Mouse (Mus musculus) midbrain, embryonic 16.5 days (tissue): ENCODE measurements around the gene Hcfc1. TPM values are rescaled to one million over a fixed set of nuclear protein-coding genes. Genes with fewer than 3 reads are reported as not detected.

Experiments used
- ATAC-seq: fragments of 200-750 bp; cut with Nextera tagmentation; 2 replicates; pipeline ENCODE4 v1.8.0; 2017; ENCODE audit warnings: moderate TSS enrichment
- H3K27ac ChIP-seq: fragments of 300-500 bp; sonication (generic); 2 replicates; pipeline ENCODE4 v1.5.1; 2014; ENCODE audit warnings: mild to moderate bottlenecking, low read length, mixed read lengths
- H3K27me3 ChIP-seq: fragments of 300-500 bp; sonication (generic); 2 replicates; pipeline ENCODE4 v1.6.1; 2014; ENCODE audit warnings: low read depth, low read length, mixed read lengths; ENCODE audit not compliant: control insufficient read depth, insufficient read depth
- H3K36me3 ChIP-seq: fragments of 300-500 bp; sonication (generic); 2 replicates; pipeline ENCODE4 v1.6.1; 2014; ENCODE audit warnings: mild to moderate bottlenecking, low read length, moderate library complexity, mixed read lengths; ENCODE audit not compliant: control insufficient read depth, insufficient read depth
- H3K4me1 ChIP-seq: fragments of 300-500 bp; sonication (generic); 2 replicates; pipeline ENCODE4 v1.6.1; 2014; ENCODE audit warnings: mild to moderate bottlenecking, low read length, mixed read lengths; ENCODE audit not compliant: control insufficient read depth, insufficient read depth
- H3K4me2 ChIP-seq: fragments of 300-500 bp; sonication (generic); 2 replicates; pipeline ENCODE4 v1.6.1; 2014; ENCODE audit warnings: mild to moderate bottlenecking, low read length, mixed read lengths
- H3K4me3 ChIP-seq: fragments of 300-500 bp; sonication (generic); 2 replicates; pipeline ENCODE4 v1.5.1; 2014; ENCODE audit warnings: low read depth, mild to moderate bottlenecking, low read length, moderate library complexity, mixed read lengths
- H3K9ac ChIP-seq: fragments of 300-500 bp; sonication (generic); 2 replicates; pipeline ENCODE4 v1.6.1; 2014; ENCODE audit warnings: low read depth, low read length, mixed read lengths
- H3K9me3 ChIP-seq: fragments of 300-500 bp; sonication (generic); replicated peaks from 2 replicates; pipeline ENCODE4 v1.6.1; 2014; ENCODE audit warnings: mild to moderate bottlenecking, low read length, mixed read lengths; ENCODE audit not compliant: control insufficient read depth, poor library complexity, severe bottlenecking
- WGBS: fragments of 180-500 bp; shearing (Covaris S2); extraction: QIAGEN DNeasy Blood & Tissue Kit; methylation state at CpG from one replicate; pipeline ENCODE4 v1.1.7; 2014; 5-methylcytosine and 5-hydroxymethylcytosine counted together
- polyA plus RNA-seq: library from polyadenylated mRNA; unstranded; fragments of >200 nt; fragmentation: Nextera tagmentation; extraction: Ambion mirVana; gene quantifications from 2 replicates; pipeline ENCODE4 v1.2.1, GENCODE M21; 2015

Gene Hcfc1
- polyA plus RNA-seq, 1 experiment from 2014 or later, result 39.1 TPM

- peak; percentile 99 for ATAC-seq
- WGBS, result 16% methylated on average over 43 of the region's 43 CpGs
- no peaks in the 10 kb centered on the region for H3K9me3 ChIP-seq
- peak within 1 kb of the TSS; percentile 60 for H3K4me3 ChIP-seq
- H3K27ac ChIP-seq, result peak within 1 kb of the TSS; percentile 84
- 0 out of 2 replicates have a peak, but pooled peaks cover 2% of the 10 kb centered on the region for H3K36me3 ChIP-seq
- H3K4me1 ChIP-seq, result peaks cover 7% of the 10 kb centered on the region
- H3K9ac ChIP-seq, result peak within 1 kb of the TSS; percentile 70
- H3K4me2 ChIP-seq, result peak within 1 kb of the TSS; percentile 73
- no peaks in the 10 kb centered on the region for H3K27me3 ChIP-seq
Observed at GRCm38 (mm10) chrX:73921823-73922549, 44.2 kb downstream of the Hcfc1 start, which contains the start of the genes Arhgap4 and Naa10. TSS of gene Arhgap4 (minus strand) at chrX:73921870. TSS of gene Naa10 (minus strand) at chrX:73921944.

DNA sequence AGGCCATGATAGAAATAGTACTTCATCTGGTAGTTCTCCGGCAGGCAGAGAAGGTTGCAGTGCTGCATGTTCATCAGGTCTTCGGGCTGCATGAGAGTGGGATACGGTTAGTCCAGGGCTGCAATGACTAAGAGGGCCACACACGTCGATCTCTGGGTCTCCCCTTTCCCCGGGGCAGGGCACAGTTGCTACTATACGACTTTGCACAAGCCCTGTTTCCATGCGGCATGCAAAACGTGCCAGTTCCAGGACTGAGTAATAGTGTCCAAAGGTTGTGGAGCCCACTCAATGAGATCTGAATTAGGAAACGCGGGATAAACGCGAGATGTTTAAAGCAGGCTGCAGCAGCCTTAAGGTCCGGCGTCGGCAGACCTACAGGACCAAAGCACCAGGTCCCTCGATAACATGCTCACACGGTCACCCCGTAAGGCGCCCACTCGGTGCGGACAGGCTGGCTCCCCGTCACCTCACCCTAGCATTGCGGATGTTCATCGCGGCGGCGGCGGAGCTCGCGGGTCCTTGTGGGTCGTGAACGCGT lies 44.8 kb downstream of the Hcfc1 start:
- Histone ChIP-seq H3K4me2 (peak overlapping the region; percentile 73), H3K9me3 (no peaks in the 10 kb centered on the region), H3K4me3 (peak overlapping the region; percentile 60), H3K27ac (peak overlapping the region; percentile 78), H3K36me3 (0 out of 2 replicates have a peak, but pooled peaks cover 2% of the 10 kb centered on the region), H3K27me3 (no peaks in the 10 kb centered on the region), H3K4me1 (peaks cover 7% of the 10 kb centered on the region), H3K9ac (peak overlapping the region; percentile 70)
- 16% methylated on average over 34 of the region's 34 CpGs for WGBS
- peak; percentile 59 for ATAC-seq

- no peak for ATAC-seq
- Histone ChIP-seq H3K27ac (no peak overlapping the region), H3K36me3 (0 out of 2 replicates have a peak, but pooled peaks cover 2% of the 10 kb centered on the region), H3K4me2 (no peak overlapping the region), H3K9me3 (no peaks in the 10 kb centered on the region), H3K9ac (no peak overlapping the region), H3K4me1 (peaks cover 7% of the 10 kb centered on the region), H3K27me3 (no peaks in the 10 kb centered on the region), H3K4me3 (no peak overlapping the region)
- WGBS, result 92% methylated on average over 5 of the region's 5 CpGs
Observed at GRCm38 (mm10) chrX:73918631-73919030, 47.5 kb downstream of the Hcfc1 start.

DNA sequence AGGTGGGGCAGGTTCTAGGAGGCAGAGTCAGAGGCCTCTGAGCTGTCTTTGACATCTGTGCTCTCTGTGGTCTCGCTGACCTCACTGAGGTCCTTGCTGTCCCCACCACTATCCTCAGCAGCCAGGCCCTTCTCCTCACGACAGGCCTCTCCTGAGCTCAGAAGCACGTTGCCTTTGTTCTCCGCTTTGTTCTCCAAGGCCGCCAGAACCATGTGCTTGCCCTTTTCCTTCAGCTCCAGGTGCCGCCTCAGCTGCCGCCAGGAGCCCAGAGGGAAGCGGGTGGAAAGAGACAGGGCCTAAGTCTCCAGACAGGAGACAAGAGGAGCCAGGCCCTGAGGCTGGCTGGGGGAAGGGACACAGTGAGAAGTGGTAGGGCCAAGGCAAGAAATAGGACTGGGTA lies 49.2 kb downstream of the Hcfc1 start:
- H3K4me2 ChIP-seq, result no peak overlapping the region
- H3K27me3 ChIP-seq, result no peaks in the 10 kb centered on the region
- H3K9ac ChIP-seq, result no peak overlapping the region
- H3K36me3 ChIP-seq, result 0 out of 2 replicates have a peak, but pooled peaks cover 2% of the 10 kb centered on the region
- no peak overlapping the region for H3K4me3 ChIP-seq
- ATAC-seq, result no peak
- peaks cover 7% of the 10 kb centered on the region for H3K4me1 ChIP-seq
- H3K27ac ChIP-seq, result no peak overlapping the region
- no peaks in the 10 kb centered on the region for H3K9me3 ChIP-seq
- 71% methylated on average over 8 of the region's 8 CpGs for WGBS

DNA sequence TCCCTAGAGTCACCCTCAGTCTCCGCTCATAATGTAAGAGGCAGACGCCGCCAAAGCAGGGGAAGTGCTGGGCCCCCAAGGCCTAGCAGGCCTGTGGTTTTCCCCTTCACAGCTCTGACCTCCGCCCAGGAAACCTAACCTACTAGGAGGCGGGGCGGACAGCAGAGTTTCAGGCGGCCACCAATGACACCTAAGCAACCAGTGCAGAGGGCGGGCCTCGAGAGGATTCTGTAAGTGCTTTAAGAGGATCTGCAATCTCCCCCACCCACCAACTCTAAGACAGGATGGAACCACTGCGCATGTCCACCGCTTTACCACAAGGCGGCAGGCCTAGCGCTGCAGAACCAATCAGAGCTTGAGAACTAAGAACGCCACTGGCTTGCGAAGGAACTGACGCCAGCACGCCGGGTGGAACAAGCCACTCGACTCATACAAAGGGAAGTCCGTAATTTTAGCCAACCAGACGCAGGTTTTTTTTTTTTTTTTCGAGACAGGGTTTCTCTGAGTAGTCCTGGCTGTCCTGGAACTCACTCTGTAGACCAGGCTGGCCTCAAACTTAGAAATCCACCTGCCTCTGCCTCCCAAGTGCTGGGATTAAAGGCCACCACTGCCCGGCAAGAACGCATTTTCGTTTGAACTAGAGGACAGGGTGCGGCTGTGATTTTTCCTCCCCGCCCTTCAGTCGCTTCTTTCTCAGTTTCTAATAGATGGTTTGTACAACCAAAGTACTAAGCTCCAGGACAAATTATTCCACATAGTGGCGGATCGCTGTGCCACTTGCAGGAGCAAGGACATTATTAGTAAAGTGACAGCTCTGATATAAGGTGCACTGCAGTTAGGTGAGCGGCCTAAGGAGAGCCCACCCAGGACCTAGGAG lies 51.1 kb downstream of the Hcfc1 start:
- peak overlapping the region; percentile 78 for H3K27ac ChIP-seq
- peak; percentile 98 for ATAC-seq
- 0 out of 2 replicates have a peak, but pooled peaks cover 2% of the 10 kb centered on the region for H3K4me1 ChIP-seq
- WGBS, result 28% methylated on average over 31 of the region's 31 CpGs
- no peaks in the 10 kb centered on the region for H3K9me3 ChIP-seq
- no peaks in the 10 kb centered on the region for H3K27me3 ChIP-seq
- peak overlapping the region; percentile 26 for H3K4me3 ChIP-seq
- peak overlapping the region; percentile 50 for H3K4me2 ChIP-seq
- 0 out of 2 replicates have a peak, but pooled peaks cover 2% of the 10 kb centered on the region for H3K36me3 ChIP-seq
- H3K9ac ChIP-seq, result peak overlapping the region; percentile 48

- no peaks in the 10 kb centered on the region for H3K36me3 ChIP-seq
- H3K27ac ChIP-seq, result no peak overlapping the region
- no peaks in the 10 kb centered on the region for H3K27me3 ChIP-seq
- H3K4me2 ChIP-seq, result no peak overlapping the region; the same call in 1 of the 2 replicates
- H3K9ac ChIP-seq, result no peak overlapping the region
- 0 out of 2 replicates have a peak, but pooled peaks cover 2% of the 10 kb centered on the region for H3K4me1 ChIP-seq
- no peak for ATAC-seq
- no peak overlapping the region for H3K4me3 ChIP-seq
- H3K9me3 ChIP-seq, result no peaks in the 10 kb centered on the region
- WGBS, result 95% methylated on average over 2 of the region's 2 CpGs
Observed at GRCm38 (mm10) chrX:73911588-73911987, 54.6 kb downstream of the Hcfc1 start.

- Histone ChIP-seq H3K36me3 (no peaks in the 10 kb centered on the region), H3K4me3 (no peak overlapping the region; the same call in 1 of the 2 replicates), H3K27me3 (no peaks in the 10 kb centered on the region), H3K9me3 (no peaks in the 10 kb centered on the region), H3K4me1 (0 out of 2 replicates have a peak, but pooled peaks cover 2% of the 10 kb centered on the region), H3K9ac (no peak overlapping the region), H3K4me2 (peak overlapping the region; percentile 32), H3K27ac (no peak overlapping the region)
- WGBS, result 23% methylated on average over 20 of the region's 26 CpGs
- no peak for ATAC-seq
Observed at GRCm38 (mm10) chrX:73911156-73911555, 55.0 kb downstream of the Hcfc1 start.

DNA sequence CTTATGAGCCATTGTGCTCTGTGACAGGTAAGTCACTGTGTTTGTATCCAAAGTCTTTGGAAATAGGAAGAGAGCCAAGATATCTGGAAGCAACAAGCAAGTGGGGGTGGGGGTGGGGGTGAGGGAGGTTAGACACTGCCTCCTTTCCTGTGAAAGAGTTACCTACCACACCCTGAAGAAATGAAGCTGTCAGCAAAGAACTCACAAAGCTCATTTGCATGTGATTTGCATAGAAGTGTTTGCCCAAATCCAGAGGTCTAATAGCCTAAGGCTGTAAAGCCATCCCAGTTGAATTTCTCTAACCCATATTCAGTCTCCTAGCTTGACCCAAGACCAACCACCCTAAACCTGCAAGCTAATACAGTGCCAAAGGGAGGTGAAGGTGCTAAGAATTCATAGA lies 55.7 kb downstream of the Hcfc1 start:
- no peak for ATAC-seq
- no peaks in the 10 kb centered on the region for H3K9me3 ChIP-seq

More for the DNA sequence above, 55.7 kb downstream of the Hcfc1 start:
- Histone ChIP-seq H3K27ac (no peak overlapping the region), H3K4me1 (0 out of 2 replicates have a peak, but pooled peaks cover 2% of the 10 kb centered on the region), H3K9ac (no peak overlapping the region), H3K27me3 (no peaks in the 10 kb centered on the region), H3K4me2 (no peak overlapping the region), H3K36me3 (no peaks in the 10 kb centered on the region), H3K4me3 (no peak overlapping the region)
